Mouse (Mus musculus) olfactory bulb, adult 2 months (tissue): ENCODE results near the gene Pde6b.

Source experiments
- CTCF ChIP-seq: fragments of 200-500 bp; IDR thresholded peaks from 2 replicates; pipeline ENCODE4 v1.5.1; 2012; ENCODE audit warnings: low read depth, mild to moderate bottlenecking, low read length, moderate library complexity; ENCODE audit not compliant: insufficient read depth
- POLR2A ChIP-seq: fragments of 200-500 bp; IDR thresholded peaks from 2 replicates; pipeline ENCODE4 v1.6.1; 2012; ENCODE audit warnings: mild to moderate bottlenecking, low read depth, low read length, moderate library complexity; ENCODE audit not compliant: insufficient read depth

- TF ChIP-seq POLR2A = no peak
- no peak for TF ChIP-seq CTCF
Observed at GRCm38 (mm10) chr5:108473737-108474136, 85.5 kb downstream of the Pde6b start.
